Mouse (Mus musculus) B cell, adult 2 months (primary cell): ENCODE measurements around the gene Atp13a1.

Source experiments
- DNase-seq, 2 experiments: peaks; one replicate each; pipeline ENCODE4 v3.0.0; 2022

Gene Atp13a1

GRCm38 (mm10) chr8:69850926-69851506, 60.1 kb downstream of the Atp13a1 start:
- no peak for DNase-seq

GRCm38 (mm10) chr8:69853869-69854268, 62.9 kb downstream of the Atp13a1 start:
- no peak for DNase-seq
